Comparison of ENCODE assay signal across 23 mouse cellular contexts in the genomic region with DNA sequence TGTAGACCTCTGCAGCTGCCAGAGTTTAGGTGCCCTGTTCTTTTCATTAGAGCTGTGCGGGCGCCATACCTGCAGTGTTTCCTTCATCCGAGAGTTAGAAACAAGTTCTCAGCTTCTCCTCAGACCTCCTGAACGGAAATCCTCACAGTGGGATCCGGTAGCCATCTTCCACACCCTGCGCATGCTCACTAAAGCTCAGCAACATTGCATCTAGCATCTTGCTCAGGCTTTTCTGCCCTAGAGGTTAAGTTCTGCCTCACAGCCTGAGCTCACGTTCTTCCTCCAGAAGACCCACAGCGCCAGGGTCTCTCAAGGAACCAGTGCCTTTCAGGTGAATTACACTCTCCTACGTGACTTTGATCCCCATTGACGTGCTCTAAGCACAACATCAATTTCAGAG.
DNase-seq lines count a peak whose midpoint lies in the region; TF ChIP-seq lines count a peak whose summit lies in the region.
"Had no signal": no experiment of that assay in that cellular context is flagged by ENCODE, and none has a peak within 500 bp of the region (broad histone marks: within the 10 kb centered on the region; RNA-seq: fewer than 3 reads in every experiment).

No protein-coding gene starts in this region.

- intact Hi-C loops in gastrocnemius, adult 2 months (cut with DNase I): loop anchor here (10.0 kb wide), 1 partner anchor 96 kb away; no protein-coding TSS in a partner anchor

- TF ChIP-seq CTCF in gastrocnemius, adult 2 months (IDR thresholded peaks at IDR 0.05): no peak

- H3K27ac ChIP-seq in gastrocnemius, adult 2 months: peak overlapping the region; percentile 90
- H3K27ac ChIP-seq: embryonic facial prominence, embryonic 13.5 days; embryonic facial prominence, embryonic 15.5 days; forebrain, embryonic 10.5 days; forebrain, embryonic 12.5 days had no signal

- DNase-seq in gastrocnemius, adult 2 months: no peak
- no peak for DNase-seq in gastrocnemius, postnatal 25 days
- DNase-seq in ES-CJ7 (ENCODE audit: low read depth, low spot score) (peak; percentile 45), R1 (ENCODE audit: low read depth, low spot score) (peak; percentile 82), ZHBTc4 (ENCODE audit: low read depth, low spot score) (peak; percentile 52)
- no peak for DNase-seq in kidney, postnatal 10 days
- DNase-seq in spleen, postnatal 36 days (ENCODE audit: low spot score in 2 of 2): no peak
- DNase-seq: adrenal gland, adult 2 months; adrenal gland, postnatal 10 days; adrenal gland, postnatal 25 days; B cell, adult 2 months; cerebellum, adult 11 months; cerebellum, adult 18-20 months; cerebellum, adult 8-10 months; cerebellum, adult 9-11 months; cerebellum, postnatal 14 days; cerebellum, postnatal 36 days; embryo, embryonic 11 days had no signal

- H3K4me3 ChIP-seq in gastrocnemius, adult 2 months: no peak overlapping the region
- H3K4me3 ChIP-seq: embryonic facial prominence, embryonic 13.5 days; embryonic facial prominence, embryonic 15.5 days; erythroblast, embryonic 14.5 days; forebrain, embryonic 10.5 days; forebrain, embryonic 12.5 days had no signal

Comparison
In these comparisons a context has a peak if more than half of its experiments do, and no peak if none do; other contexts are left out.
1. DNase-seq: peak in ES-CJ7 (single experiment), R1 (single experiment) and ZHBTc4 (single experiment); none in gastrocnemius, adult 2 months (single experiment), gastrocnemius, postnatal 25 days (single experiment), kidney, postnatal 10 days (single experiment) and spleen, postnatal 36 days (0 of 2).